Mouse (Mus musculus): ENCODE results near the gene Fam43a. TPM values are rescaled to one million over a fixed set of nuclear protein-coding genes. Genes with fewer than 3 reads are reported as not detected.
A peak's percentile ranks its signal among the peaks of the same experiment; 100 is the strongest.

Fam43a gene
- total and polyA plus RNA-seq, 3 experiments: 82.1 to 121 (median 106) TPM

GRCm38 (mm10) chr16:30644981-30645380 is 45.5 kb downstream of the Fam43a start:
- Histone ChIP-seq H3K9ac (ENCODE audit: insufficient read depth, low read depth) (no peak overlapping the region), H3K4me3 (replicated peaks in 1 of 3; ENCODE audit: low read depth in 2 of 3, low read length in 2 of 3, poor library complexity in 1 of 3) (no peak overlapping the region), H3K4me1 (ENCODE audit: control insufficient read depth in 1 of 2, insufficient read depth in 2 of 2) (peaks cover 15 to 48% of the 10 kb centered on the region in 2 experiments), H3K27ac (ENCODE audit: insufficient read depth, low read depth) (peak overlapping the region; percentile 84; the same call in 1 of the 2 replicates), H3K36me3 (replicated peaks in 1 of 2; ENCODE audit: control insufficient read depth in 1 of 2, insufficient read depth in 1 of 2, low read length in 1 of 2) (no peaks in the 10 kb centered on the region), H3K9me3 (replicated peaks; ENCODE audit: low read length) (peaks cover 35% of the 10 kb centered on the region), H3K27me3 (replicated peaks) (no peaks in the 10 kb centered on the region), H3K79me2 (replicated peaks; ENCODE audit: control insufficient read depth, extremely low read depth, insufficient read depth, poor library complexity, severe bottlenecking) (no peaks in the 10 kb centered on the region), H3K4me2 (ENCODE audit: insufficient read depth, low read depth, poor library complexity, severe bottlenecking) (no peak overlapping the region)
- in situ Hi-C loops (cut with MboI; ENCODE audit: low pct_ligation_motif_present, low pct_unique_long_range_greater_than_20kb, low sequenced_read_pairs): no loop called here
- TF ChIP-seq ZNF384 (IDR thresholded peaks at IDR 0.05; ENCODE audit: low read depth, low read length): no peak
- TF ChIP-seq POLR2A (IDR thresholded peaks at IDR 0.05; ENCODE audit: low read depth, low read length): peak; percentile 36; the same call in 1 of the 2 replicates
- no peak for TF ChIP-seq SMC3 (IDR thresholded peaks at IDR 0.05; ENCODE audit: low read depth, low read length)
- no peak for TF ChIP-seq PAX5 (IDR thresholded peaks at IDR 0.05; ENCODE audit: low read length)
- DNase-seq (ENCODE audit: extremely low read depth): peak; percentile 79
- dilution Hi-C loops (cut with MboI; ENCODE audit: extremely low pct_ligation_motif_present, extremely low pct_unique_long_range_greater_than_20kb, low sequenced_read_pairs): no loop called here

GRCm38 (mm10) chr16:30645841-30646558 is 46.5 kb downstream of the Fam43a start:
- Histone ChIP-seq H3K4me3 (replicated peaks in 1 of 3; ENCODE audit: low read depth in 2 of 3, low read length in 2 of 3, poor library complexity in 1 of 3) (peak overlapping the region in 1 of 3 experiments; percentile 16), H3K4me2 (ENCODE audit: insufficient read depth, low read depth, poor library complexity, severe bottlenecking) (peak overlapping the region; percentile 70), H3K79me2 (replicated peaks; ENCODE audit: control insufficient read depth, extremely low read depth, insufficient read depth, poor library complexity, severe bottlenecking) (no peaks in the 10 kb centered on the region), H3K4me1 (ENCODE audit: control insufficient read depth in 1 of 2, insufficient read depth in 2 of 2) (peaks cover 18 to 56% of the 10 kb centered on the region in 2 experiments), H3K27ac (ENCODE audit: insufficient read depth, low read depth) (peak overlapping the region; percentile 84), H3K27me3 (replicated peaks) (no peaks in the 10 kb centered on the region), H3K9ac (ENCODE audit: insufficient read depth, low read depth) (no peak overlapping the region), H3K36me3 (replicated peaks in 1 of 2; ENCODE audit: control insufficient read depth in 1 of 2, insufficient read depth in 1 of 2, low read length in 1 of 2) (no peaks in the 10 kb centered on the region), H3K9me3 (replicated peaks; ENCODE audit: low read length) (peaks cover 35% of the 10 kb centered on the region)
- peak; percentile 96 for DNase-seq (ENCODE audit: extremely low read depth)
- in situ Hi-C loops (cut with MboI; ENCODE audit: low pct_ligation_motif_present, low pct_unique_long_range_greater_than_20kb, low sequenced_read_pairs) (no loop called here), dilution Hi-C loops (cut with MboI; ENCODE audit: extremely low pct_ligation_motif_present, extremely low pct_unique_long_range_greater_than_20kb, low sequenced_read_pairs) (no loop called here)
- 0 out of 2 replicates have a peak, but pooled peaks have one; percentile 12 for TF ChIP-seq TBP (conservative IDR thresholded peaks at IDR 0.05; ENCODE audit: low read depth, low read length)
- TF ChIP-seq MAZ (IDR thresholded peaks at IDR 0.05; ENCODE audit: low read depth, low read length): peak; percentile 87
- peak; percentile 98 for TF ChIP-seq MEF2A (IDR thresholded peaks at IDR 0.05; ENCODE audit: borderline replicate concordance, low read depth, low read length)
- 0 out of 2 replicates have a peak, but pooled peaks have one; percentile 13 for TF ChIP-seq NELFE (IDR thresholded peaks at IDR 0.05; ENCODE audit: low read depth, low read length)
- TF ChIP-seq HCFC1 (IDR thresholded peaks at IDR 0.05; ENCODE audit: low read depth, low read length): no peak; the same call in 1 of the 2 replicates
- TF ChIP-seq ZMIZ1 (IDR thresholded peaks at IDR 0.05; ENCODE audit: low read depth, low read length): no peak
- no peak for TF ChIP-seq USF1 (IDR thresholded peaks at IDR 0.05; ENCODE audit: low read depth, low read length)
- no peak for TF ChIP-seq POLR2AphosphoS2 (IDR thresholded peaks at IDR 0.05; ENCODE audit: low read depth, low read length)
- TF ChIP-seq ETS1 (conservative IDR thresholded peaks at IDR 0.05; ENCODE audit: low read depth, low read length): peak; percentile 98
- no peak for TF ChIP-seq POLR2A (IDR thresholded peaks at IDR 0.05; ENCODE audit: low read depth, low read length)
- TF ChIP-seq MYC (IDR thresholded peaks at IDR 0.05; ENCODE audit: low read depth, low read length): peak; percentile 75; the same call in 1 of the 2 replicates
- no peak for TF ChIP-seq E2F4 (IDR thresholded peaks at IDR 0.05; ENCODE audit: insufficient replicate concordance, low read depth, low read length)
- peak; percentile 97 for TF ChIP-seq BHLHE40 (IDR thresholded peaks at IDR 0.05; ENCODE audit: low read depth, low read length)
- no peak for TF ChIP-seq NRF1 (IDR thresholded peaks at IDR 0.05; ENCODE audit: low read depth, low read length)
- peak; percentile 46; the same call in 1 of the 2 replicates for TF ChIP-seq MAFK (IDR thresholded peaks at IDR 0.05; ENCODE audit: insufficient replicate concordance, low read length)
- peak; percentile 14 for TF ChIP-seq RAD21 (IDR thresholded peaks at IDR 0.05; ENCODE audit: low read depth, low read length)
- no peak for TF ChIP-seq GABPA (IDR thresholded peaks at IDR 0.05; ENCODE audit: insufficient replicate concordance, low read depth, low read length)
- TF ChIP-seq PAX5 (IDR thresholded peaks at IDR 0.05; ENCODE audit: low read length): no peak
- TF ChIP-seq TCF12 (IDR thresholded peaks at IDR 0.05; ENCODE audit: low read depth, low read length): peak; percentile 93
- no peak for TF ChIP-seq ZNF384 (IDR thresholded peaks at IDR 0.05; ENCODE audit: low read depth, low read length)
- TF ChIP-seq CHD2 (IDR thresholded peaks at IDR 0.05; ENCODE audit: low read length): no peak; the same call in 1 of the 2 replicates
- no peak for TF ChIP-seq KAT2A (IDR thresholded peaks at IDR 0.05; ENCODE audit: insufficient replicate concordance, low read length)
- TF ChIP-seq ZC3H11A (IDR thresholded peaks at IDR 0.05; ENCODE audit: low read depth, low read length): no peak
- TF ChIP-seq JUND (conservative IDR thresholded peaks at IDR 0.05; ENCODE audit: low read depth, low read length): no peak; the same call in 1 of the 2 replicates
- TF ChIP-seq UBTF (IDR thresholded peaks at IDR 0.05; ENCODE audit: low read depth, low read length): no peak
- TF ChIP-seq EP300 (IDR thresholded peaks at IDR 0.05; ENCODE audit: low read length): peak; percentile 74
- TF ChIP-seq JUN (IDR thresholded peaks at IDR 0.05; ENCODE audit: insufficient read depth, low read depth, low read length): no peak; the same call in 1 of the 2 replicates
- TF ChIP-seq MAX (IDR thresholded peaks at IDR 0.05; ENCODE audit: low read length): peak; percentile 85
- TF ChIP-seq CTCF (conservative IDR thresholded peaks at IDR 0.05 in 1 of 2, IDR thresholded peaks at IDR 0.05 in 1 of 2; ENCODE audit: low read depth in 2 of 2, low read length in 2 of 2): no peak
- TF ChIP-seq USF2 (conservative IDR thresholded peaks at IDR 0.05; ENCODE audit: low read depth, low read length): no peak

Data from CH12.LX (cell line).